Mouse (Mus musculus) cerebellum, adult 18-20 months (tissue): ENCODE results near the gene Dnajc16.

Source experiments
- DNase-seq, 2 experiments: peaks; one replicate each; pipeline ENCODE4 v3.0.0; 2021

Gene Dnajc16

GRCm38 (mm10) chr4:141790524-141790990 lies at the start of gene Dnajc16:
TSS of gene Dnajc16 (minus strand) at chr4:141790931.
- DNase-seq, result peak; percentile 95 to 98

- no peak for DNase-seq
Measured at GRCm38 (mm10) chr4:141834536-141835095, 43.9 kb upstream of the Dnajc16 start.

- DNase-seq, result no peak
Measured at GRCm38 (mm10) chr4:141833911-141834310, 43.2 kb upstream of the Dnajc16 start.

GRCm38 (mm10) chr4:141831361-141831760 lies 40.6 kb upstream of the Dnajc16 start:
- DNase-seq, result no peak

GRCm38 (mm10) chr4:141830381-141830780 lies 39.6 kb upstream of the Dnajc16 start:
- no peak for DNase-seq

- DNase-seq, result peak in 1 of 2 experiments; percentile 9
Measured at GRCm38 (mm10) chr4:141828177-141828576, 37.4 kb upstream of the Dnajc16 start.

- DNase-seq, result no peak
Measured at GRCm38 (mm10) chr4:141827401-141827800, 36.7 kb upstream of the Dnajc16 start.

GRCm38 (mm10) chr4:141826060-141826459 lies 35.3 kb upstream of the Dnajc16 start, which contains the start of gene Cela2a:
TSS of gene Cela2a (minus strand) at chr4:141826160.
- no peak for DNase-seq

- DNase-seq, result no peak
Measured at GRCm38 (mm10) chr4:141822979-141823378, 32.2 kb upstream of the Dnajc16 start.

GRCm38 (mm10) chr4:141822089-141822488 lies 31.4 kb upstream of the Dnajc16 start:
- DNase-seq, result no peak

GRCm38 (mm10) chr4:141821178-141821577 lies 30.4 kb upstream of the Dnajc16 start:
- DNase-seq, result no peak

- DNase-seq, result no peak
Measured at GRCm38 (mm10) chr4:141819316-141819715, 28.6 kb upstream of the Dnajc16 start.

- DNase-seq, result no peak
Measured at GRCm38 (mm10) chr4:141818861-141819260, 28.1 kb upstream of the Dnajc16 start.

- DNase-seq, result no peak
Measured at GRCm38 (mm10) chr4:141817706-141818105, 27.0 kb upstream of the Dnajc16 start.

GRCm38 (mm10) chr4:141816776-141817655 lies 26.3 kb upstream of the Dnajc16 start:
- no peak for DNase-seq

GRCm38 (mm10) chr4:141816267-141816666 lies 25.5 kb upstream of the Dnajc16 start:
- no peak for DNase-seq

- no peak for DNase-seq
Measured at GRCm38 (mm10) chr4:141811375-141811774, 20.6 kb upstream of the Dnajc16 start.

- no peak for DNase-seq
Measured at GRCm38 (mm10) chr4:141810975-141811374, 20.2 kb upstream of the Dnajc16 start.

GRCm38 (mm10) chr4:141809850-141810464 lies 19.2 kb upstream of the Dnajc16 start:
- DNase-seq, result peak in 1 of 2 experiments; percentile 17

- DNase-seq, result no peak
Measured at GRCm38 (mm10) chr4:141805886-141806285, 15.2 kb upstream of the Dnajc16 start.

- DNase-seq, result no peak
Measured at GRCm38 (mm10) chr4:141804105-141804504, 13.4 kb upstream of the Dnajc16 start.

- DNase-seq, result no peak
Measured at GRCm38 (mm10) chr4:141797545-141797944, 6.8 kb upstream of the Dnajc16 start.

- DNase-seq, result no peak
Measured at GRCm38 (mm10) chr4:141796954-141797353, 6.2 kb upstream of the Dnajc16 start.

GRCm38 (mm10) chr4:141796356-141796755 lies 5.6 kb upstream of the Dnajc16 start:
- DNase-seq, result peak in 1 of 2 experiments; percentile 11
